Mouse (Mus musculus) liver, embryonic 13.5 days (tissue): ENCODE measurements around the gene Ebf1. TPM values are rescaled to one million over a fixed set of nuclear protein-coding genes. Genes with fewer than 3 reads are reported as not detected.

Experiments used
- ATAC-seq: fragments of 200-750 bp; cut with Nextera tagmentation; 2 replicates; pipeline ENCODE4 v1.8.0; 2017; ENCODE audit warnings: low read depth, mild to moderate bottlenecking, moderate number of reproducible peaks, moderate library complexity
- DNase-seq: peaks from one replicate; pipeline ENCODE4 v3.0.0; 2022
- H3K27ac ChIP-seq: fragments of 300-500 bp; sonication (generic); 2 replicates; pipeline ENCODE4 v1.5.1; 2015; ENCODE audit warnings: moderate library complexity, mild to moderate bottlenecking, inconsistent platforms
- H3K27me3 ChIP-seq: fragments of 300-500 bp; sonication (generic); 2 replicates; pipeline ENCODE4 v1.6.1; 2015; ENCODE audit warnings: mild to moderate bottlenecking, inconsistent platforms
- H3K36me3 ChIP-seq: fragments of 300-500 bp; sonication (generic); 2 replicates; pipeline ENCODE4 v1.6.1; 2015; ENCODE audit warnings: mild to moderate bottlenecking, inconsistent platforms
- H3K4me1 ChIP-seq: fragments of 300-500 bp; sonication (generic); replicated peaks from 2 replicates; pipeline ENCODE4 v1.6.1; 2015; ENCODE audit warnings: inconsistent platforms
- H3K4me2 ChIP-seq: fragments of 300-500 bp; sonication (generic); 2 replicates; pipeline ENCODE4 v1.6.1; 2015; ENCODE audit warnings: inconsistent platforms, mild to moderate bottlenecking, moderate library complexity
- H3K4me3 ChIP-seq: fragments of 300-500 bp; sonication (generic); replicated peaks from 2 replicates; pipeline ENCODE4 v1.5.1; 2015; ENCODE audit warnings: mild to moderate bottlenecking, inconsistent platforms
- H3K9ac ChIP-seq: fragments of 300-500 bp; sonication (generic); 2 replicates; pipeline ENCODE4 v1.6.1; 2015; ENCODE audit warnings: mild to moderate bottlenecking, inconsistent platforms
- H3K9me3 ChIP-seq: fragments of 300-500 bp; sonication (generic); replicated peaks from 2 replicates; pipeline ENCODE4 v1.6.1; 2016; ENCODE audit warnings: inconsistent platforms
- WGBS: fragments of 180-500 bp; shearing (Covaris S2); methylation state at CpG from one replicate; pipeline ENCODE4 v1.1.7; 2015; ENCODE audit not compliant: insufficient replicate concordance; 5-methylcytosine and 5-hydroxymethylcytosine counted together
- polyA plus RNA-seq: library from polyadenylated mRNA; unstranded; fragments of >200 nt; fragmentation: Nextera tagmentation; extraction: Ambion mirVana; gene quantifications from 2 replicates; pipeline ENCODE4 v1.2.1, GENCODE M21; 2015

The Ebf1 gene
- polyA plus RNA-seq, 1 experiment from 2014 or later: 0.31 TPM

DNA sequence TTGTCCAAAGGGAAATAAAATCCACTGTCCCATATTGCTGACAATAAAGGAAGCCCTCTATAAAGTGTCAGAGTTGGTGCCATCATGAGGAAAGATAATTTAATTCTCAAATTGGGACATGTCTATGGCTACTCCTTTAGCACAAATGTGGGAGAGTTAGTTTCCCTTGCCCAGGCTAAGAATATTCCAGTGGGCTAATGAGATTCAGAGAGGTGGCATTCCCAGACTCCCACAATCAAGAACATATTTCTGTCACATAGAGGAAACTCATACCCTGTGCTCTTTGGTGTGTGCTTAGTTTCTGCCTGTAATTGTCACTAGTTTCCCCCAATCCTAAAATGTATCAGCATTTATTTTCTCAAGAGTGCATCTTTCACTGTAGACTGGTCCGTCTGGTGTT is 336.2 kb downstream of the Ebf1 start:
- ATAC-seq: no peak
- no peak overlapping the region for H3K9ac ChIP-seq
- 74% methylated on average over 1 of the region's 1 CpGs for WGBS
- H3K4me2 ChIP-seq: no peak overlapping the region
- H3K9me3 ChIP-seq: no peaks in the 10 kb centered on the region
- H3K27me3 ChIP-seq: no peaks in the 10 kb centered on the region
- no peaks in the 10 kb centered on the region for H3K36me3 ChIP-seq
- no peaks in the 10 kb centered on the region for H3K4me1 ChIP-seq
- no peak for DNase-seq
- H3K27ac ChIP-seq: no peak overlapping the region
- H3K4me3 ChIP-seq: no peak overlapping the region

DNA sequence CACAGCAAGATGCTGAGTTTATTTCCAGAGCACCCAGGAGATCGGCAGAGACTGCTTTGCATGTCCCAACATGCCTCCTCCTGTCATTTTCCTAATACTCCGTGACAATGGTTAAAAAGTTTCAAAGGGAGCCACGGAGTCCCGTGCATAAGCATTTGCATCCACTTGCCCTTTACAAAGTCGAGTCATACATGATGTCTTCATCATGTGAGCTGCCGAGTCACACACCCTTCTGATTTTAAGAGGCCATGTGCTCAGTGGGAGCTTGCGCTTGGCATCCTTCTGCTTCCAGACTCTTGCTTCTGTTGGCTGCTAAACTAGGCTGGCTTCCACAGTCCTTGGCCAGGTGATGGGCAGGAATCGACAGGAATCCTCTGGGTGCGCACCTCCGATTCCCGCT is 336.7 kb downstream of the Ebf1 start:
- no peak for DNase-seq

DNA sequence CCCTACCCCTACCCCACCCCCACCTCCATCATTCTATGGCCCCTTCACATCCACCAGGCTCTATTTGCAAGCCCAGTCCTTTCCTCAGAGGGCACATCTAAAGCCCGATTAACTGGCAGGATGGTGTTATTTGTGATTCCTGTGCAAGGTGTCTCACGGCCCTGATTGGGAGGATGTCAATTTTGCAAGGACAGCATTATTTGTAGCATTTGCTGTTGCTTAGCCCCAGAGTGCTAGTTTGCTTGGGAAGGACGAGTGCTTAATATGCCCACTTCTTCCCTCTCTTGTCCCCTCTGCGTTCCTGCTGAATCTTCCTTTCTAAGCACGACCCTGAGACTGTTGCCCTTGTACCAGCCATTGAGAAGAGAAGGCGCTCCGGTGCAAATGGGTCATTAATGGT is 337.2 kb downstream of the Ebf1 start:
- no peak overlapping the region for H3K9ac ChIP-seq
- H3K9me3 ChIP-seq: no peaks in the 10 kb centered on the region
- H3K27ac ChIP-seq: no peak overlapping the region
- H3K4me1 ChIP-seq: no peaks in the 10 kb centered on the region
- H3K27me3 ChIP-seq: no peaks in the 10 kb centered on the region
- no peak overlapping the region for H3K4me3 ChIP-seq
- H3K36me3 ChIP-seq: no peaks in the 10 kb centered on the region
- WGBS: 65% methylated on average over 7 of the region's 7 CpGs
- no peak overlapping the region for H3K4me2 ChIP-seq
- DNase-seq: no peak
- ATAC-seq: no peak

More for the DNA sequence above, 336.7 kb downstream of the Ebf1 start:
- H3K9ac ChIP-seq: no peak overlapping the region
- H3K27ac ChIP-seq: no peak overlapping the region
- ATAC-seq: no peak
- H3K36me3 ChIP-seq: no peaks in the 10 kb centered on the region
- H3K27me3 ChIP-seq: no peaks in the 10 kb centered on the region
- no peak overlapping the region for H3K4me3 ChIP-seq
- no peak overlapping the region for H3K4me2 ChIP-seq
- no peaks in the 10 kb centered on the region for H3K9me3 ChIP-seq
- no peaks in the 10 kb centered on the region for H3K4me1 ChIP-seq
- WGBS: 70% methylated on average over 11 of the region's 11 CpGs

DNA sequence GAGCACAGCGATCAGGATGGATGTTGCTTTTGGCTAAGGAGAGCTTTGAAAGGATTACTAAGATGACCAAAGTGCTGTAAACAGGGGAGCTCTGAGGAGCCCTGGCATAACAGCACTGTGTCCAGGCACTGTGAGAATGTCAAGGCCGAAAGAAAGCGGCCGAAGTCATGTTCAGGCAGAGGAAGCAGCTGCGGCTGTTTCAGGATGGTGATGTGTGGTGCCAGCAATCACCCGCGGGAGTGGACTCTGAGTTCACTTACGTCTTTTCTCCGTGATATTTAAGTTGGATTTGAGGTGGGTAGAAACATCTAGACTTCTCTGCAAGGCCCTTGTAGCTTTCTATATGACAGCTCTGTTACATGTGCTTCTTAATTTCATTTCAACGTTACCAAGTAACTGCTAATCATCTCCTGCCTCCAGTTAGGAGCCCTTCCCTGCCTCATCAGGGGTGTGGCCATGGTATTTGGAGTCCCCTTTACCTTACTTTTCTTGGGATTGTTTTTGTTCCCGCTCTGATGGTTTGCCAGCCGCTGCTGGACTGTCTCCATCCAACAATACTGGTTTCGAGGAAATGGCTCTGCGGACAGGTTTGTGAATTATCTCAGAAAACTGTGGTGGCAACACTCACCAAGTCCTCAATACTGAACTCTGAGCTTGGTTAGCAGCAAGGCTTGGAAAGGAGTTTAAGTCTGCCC is 345.8 kb downstream of the Ebf1 start:
- DNase-seq: no peak
- Histone ChIP-seq H3K4me3 (no peak overlapping the region), H3K36me3 (no peaks in the 10 kb centered on the region), H3K4me2 (no peak overlapping the region), H3K9ac (no peak overlapping the region), H3K4me1 (no peaks in the 10 kb centered on the region), H3K27me3 (no peaks in the 10 kb centered on the region), H3K27ac (no peak overlapping the region), H3K9me3 (no peaks in the 10 kb centered on the region)
- ATAC-seq: no peak
- WGBS: 69% methylated on average over 14 of the region's 14 CpGs

DNA sequence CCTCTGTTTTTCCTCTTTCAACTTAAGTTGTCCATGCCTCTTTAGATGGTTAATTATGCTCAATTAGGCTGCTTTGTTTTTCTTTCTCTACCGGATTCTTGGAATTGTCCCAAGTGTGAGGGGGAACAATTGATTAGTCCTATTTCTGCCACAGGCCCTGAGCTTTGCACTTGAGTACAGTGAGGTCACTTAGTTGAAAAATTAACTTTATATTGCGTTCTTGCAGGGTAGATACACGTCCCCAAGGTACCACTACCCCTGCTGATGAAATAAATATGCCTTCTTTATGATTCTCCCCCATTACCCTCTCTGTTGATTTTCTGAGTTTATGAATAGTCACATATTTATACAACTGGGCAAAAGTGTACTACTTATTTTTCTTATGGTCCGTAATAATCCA is 351.9 kb downstream of the Ebf1 start:
- Histone ChIP-seq H3K4me3 (no peak overlapping the region), H3K27me3 (no peaks in the 10 kb centered on the region), H3K27ac (no peak overlapping the region), H3K4me1 (no peaks in the 10 kb centered on the region), H3K4me2 (no peak overlapping the region), H3K9ac (no peak overlapping the region), H3K36me3 (no peaks in the 10 kb centered on the region), H3K9me3 (no peaks in the 10 kb centered on the region)
- ATAC-seq: no peak
- DNase-seq: no peak
- 54% methylated on average over 4 of the region's 4 CpGs for WGBS

DNA sequence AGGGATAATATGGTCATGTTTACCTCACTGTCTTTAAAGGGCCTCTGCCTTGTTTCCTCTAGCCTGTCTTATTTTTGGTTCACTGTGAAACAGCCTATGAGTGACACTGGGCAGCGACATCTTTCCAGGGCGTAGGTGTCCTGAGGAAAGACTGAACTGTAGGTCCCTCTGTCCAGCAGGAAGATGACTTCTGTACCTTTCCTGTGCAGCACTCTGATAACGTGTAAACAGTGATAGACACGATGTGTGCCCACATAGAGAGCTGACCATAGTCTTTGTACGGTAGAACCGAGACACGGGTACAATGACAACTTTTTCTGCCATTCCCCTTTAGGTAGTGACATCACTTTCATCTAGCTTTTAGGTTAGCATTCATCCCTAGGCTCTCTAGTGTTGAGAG is 357.2 kb downstream of the Ebf1 start:
- Histone ChIP-seq H3K4me2 (no peak overlapping the region), H3K27ac (no peak overlapping the region), H3K27me3 (no peaks in the 10 kb centered on the region), H3K9ac (no peak overlapping the region), H3K4me3 (no peak overlapping the region), H3K4me1 (no peaks in the 10 kb centered on the region), H3K36me3 (no peaks in the 10 kb centered on the region), H3K9me3 (no peaks in the 10 kb centered on the region)
- 57% methylated on average over 7 of the region's 7 CpGs for WGBS
- no peak for DNase-seq
- ATAC-seq: no peak

DNA sequence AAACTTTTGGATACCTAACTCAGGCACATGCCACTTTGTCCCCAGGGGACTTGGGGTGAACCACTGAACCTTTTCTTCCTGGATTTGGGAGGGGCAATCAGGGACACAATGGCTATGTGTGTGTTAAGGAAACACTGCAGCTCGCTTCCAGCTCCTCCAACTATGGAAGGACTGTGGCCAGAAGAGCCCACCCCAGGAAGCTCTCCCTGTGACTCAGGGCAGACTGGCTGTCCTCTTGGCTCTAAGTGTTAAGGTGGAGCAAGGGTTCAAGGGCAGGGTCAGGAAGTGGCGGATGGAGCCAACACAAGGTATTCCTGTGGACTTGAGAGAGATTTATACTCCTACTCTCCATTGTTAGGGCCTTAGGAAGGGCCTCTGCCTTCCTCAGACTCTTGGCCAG is 358.0 kb downstream of the Ebf1 start:
- H3K27me3 ChIP-seq: no peaks in the 10 kb centered on the region
- H3K27ac ChIP-seq: no peak overlapping the region
- no peak overlapping the region for H3K9ac ChIP-seq
- no peak overlapping the region for H3K4me2 ChIP-seq
- no peaks in the 10 kb centered on the region for H3K36me3 ChIP-seq
- DNase-seq (no peak), ATAC-seq (no peak)
- H3K4me3 ChIP-seq: no peak overlapping the region
- no peaks in the 10 kb centered on the region for H3K9me3 ChIP-seq
- H3K4me1 ChIP-seq: no peaks in the 10 kb centered on the region
- WGBS: 41% methylated on average over 2 of the region's 2 CpGs

DNA sequence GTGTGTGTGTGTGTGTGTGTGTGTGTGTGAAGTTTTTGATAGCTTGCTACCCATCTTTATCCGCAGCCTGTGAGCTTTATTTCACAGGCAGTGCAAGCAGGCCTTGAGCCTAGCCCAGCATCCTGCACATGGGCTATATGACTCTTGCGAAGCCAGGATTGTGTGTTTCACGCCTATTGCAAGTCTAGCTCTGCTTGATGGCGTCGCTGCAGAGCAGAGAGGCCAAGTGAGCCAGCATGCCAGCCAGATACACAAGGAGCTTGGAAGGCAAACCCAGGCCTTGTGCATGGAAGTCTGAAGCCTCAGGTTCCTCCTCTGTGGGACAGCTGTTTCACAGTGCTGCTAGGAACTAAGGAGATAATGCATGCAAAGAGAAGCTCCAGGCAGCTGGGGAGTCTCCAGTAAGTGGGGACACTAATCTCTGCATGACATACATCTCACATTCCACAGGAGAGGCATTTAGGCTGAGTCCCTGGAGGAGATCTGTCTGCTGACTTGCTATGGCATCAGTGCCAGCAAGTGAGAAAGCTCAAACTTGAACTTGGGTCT is 359.2 kb downstream of the Ebf1 start:
- no peak for ATAC-seq

DNA sequence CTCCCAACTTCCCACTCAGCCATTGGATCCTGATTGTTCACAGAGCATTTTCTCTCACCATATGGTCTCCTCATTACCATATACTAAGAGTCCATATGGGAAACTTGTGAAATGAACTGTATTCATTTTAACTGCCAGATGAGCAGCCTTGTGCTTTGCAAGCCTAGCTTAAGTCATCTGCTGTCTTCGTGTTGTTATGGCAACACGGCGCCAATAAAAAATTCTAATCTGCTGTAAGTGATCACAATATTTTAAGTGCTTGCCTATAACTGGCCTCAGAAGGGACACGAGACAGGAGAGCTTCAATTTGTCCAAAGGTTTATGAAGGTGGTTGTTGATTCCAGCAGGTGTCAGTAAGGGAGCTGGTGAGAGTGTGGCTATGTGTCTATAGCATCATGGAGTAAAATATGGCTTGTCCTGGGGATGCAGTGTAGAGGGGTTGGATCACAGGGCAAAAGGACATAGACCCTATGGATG is 360.8 kb downstream of the Ebf1 start:
- ATAC-seq (no peak), DNase-seq (no peak)
- 68% methylated on average over 4 of the region's 4 CpGs for WGBS
- no peak overlapping the region for H3K4me3 ChIP-seq
- no peaks in the 10 kb centered on the region for H3K9me3 ChIP-seq
- no peak overlapping the region for H3K27ac ChIP-seq
- no peaks in the 10 kb centered on the region for H3K27me3 ChIP-seq
- H3K4me1 ChIP-seq: no peaks in the 10 kb centered on the region
- H3K9ac ChIP-seq: no peak overlapping the region
- H3K4me2 ChIP-seq: no peak overlapping the region
- no peaks in the 10 kb centered on the region for H3K36me3 ChIP-seq

More for the DNA sequence above, 359.2 kb downstream of the Ebf1 start:
- DNase-seq: no peak
- Histone ChIP-seq H3K27ac (no peak overlapping the region), H3K27me3 (no peaks in the 10 kb centered on the region), H3K4me2 (no peak overlapping the region), H3K36me3 (no peaks in the 10 kb centered on the region), H3K4me3 (no peak overlapping the region), H3K9ac (no peak overlapping the region), H3K4me1 (no peaks in the 10 kb centered on the region), H3K9me3 (no peaks in the 10 kb centered on the region)
- WGBS: 65% methylated on average over 5 of the region's 5 CpGs

DNA sequence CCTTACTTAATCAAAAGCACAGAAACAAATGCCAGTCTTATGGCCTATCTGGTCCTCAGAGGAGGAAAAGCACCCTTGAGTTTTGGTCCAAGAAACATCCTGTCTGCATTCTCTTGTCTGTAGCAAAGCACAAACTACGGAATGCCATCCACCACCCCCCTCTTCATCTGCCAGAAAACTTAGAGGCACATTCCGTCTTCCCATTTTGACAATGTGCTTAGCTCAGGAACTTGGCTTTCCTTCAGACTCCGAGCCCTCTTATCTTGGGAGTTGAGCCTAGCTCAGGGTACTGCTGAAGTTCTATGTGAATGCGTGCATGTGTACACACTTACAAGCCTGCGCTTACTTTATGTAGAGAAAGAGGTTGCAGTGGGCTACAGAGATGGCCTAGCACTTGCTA is 362.3 kb downstream of the Ebf1 start:
- no peaks in the 10 kb centered on the region for H3K36me3 ChIP-seq
- no peak overlapping the region for H3K4me3 ChIP-seq
- H3K4me2 ChIP-seq: no peak overlapping the region
- H3K27ac ChIP-seq: no peak overlapping the region
- DNase-seq (no peak), ATAC-seq (no peak)
- no peaks in the 10 kb centered on the region for H3K4me1 ChIP-seq
- H3K9me3 ChIP-seq: no peaks in the 10 kb centered on the region
- WGBS: 53% methylated on average over 5 of the region's 5 CpGs
- no peaks in the 10 kb centered on the region for H3K27me3 ChIP-seq
- no peak overlapping the region for H3K9ac ChIP-seq

DNA sequence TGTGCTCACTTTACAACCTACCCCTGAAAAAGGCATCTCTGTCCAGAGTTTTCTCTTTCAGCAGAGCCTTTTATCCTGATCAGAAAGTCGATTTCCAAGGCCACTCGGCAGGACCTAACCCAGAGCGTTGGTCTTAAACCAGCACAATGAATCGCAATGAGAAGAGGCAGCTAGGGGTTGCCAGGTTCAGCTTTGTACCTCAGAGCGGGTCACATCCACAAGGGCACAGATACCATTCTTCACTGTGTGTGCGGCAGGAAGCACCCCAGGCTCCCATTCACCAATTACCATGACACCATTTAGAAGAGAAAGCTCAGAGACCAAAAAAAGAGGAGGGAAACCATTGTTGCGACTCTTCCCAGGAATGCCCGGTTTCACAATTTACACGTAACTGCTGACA is 365.1 kb downstream of the Ebf1 start:
- Histone ChIP-seq H3K4me2 (no peak overlapping the region), H3K27ac (no peak overlapping the region), H3K36me3 (no peaks in the 10 kb centered on the region), H3K9ac (no peak overlapping the region), H3K27me3 (no peaks in the 10 kb centered on the region), H3K4me1 (no peaks in the 10 kb centered on the region), H3K4me3 (no peak overlapping the region), H3K9me3 (no peaks in the 10 kb centered on the region)
- no peak for DNase-seq
- 71% methylated on average over 9 of the region's 9 CpGs for WGBS
- no peak for ATAC-seq

DNA sequence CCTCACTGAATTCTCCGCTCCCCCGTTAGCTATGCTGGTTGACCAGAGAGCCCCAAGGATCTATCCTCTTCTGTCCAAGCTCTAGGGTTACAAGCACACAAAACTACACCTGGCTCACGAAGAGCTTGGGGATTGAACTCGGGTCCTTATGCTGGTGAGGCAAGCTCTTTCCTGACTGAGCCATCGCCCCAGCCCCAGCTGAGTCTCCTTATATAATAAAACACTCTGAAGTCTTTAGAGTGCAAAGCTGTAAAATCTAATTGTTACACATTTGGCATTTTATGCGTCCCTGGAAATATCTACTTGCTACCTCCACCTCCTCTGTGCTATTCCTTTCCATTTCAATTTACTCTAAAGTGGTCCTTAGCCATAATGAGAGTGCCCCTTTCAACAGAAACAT is 366.8 kb downstream of the Ebf1 start:
- Histone ChIP-seq H3K27ac (no peak overlapping the region), H3K27me3 (no peaks in the 10 kb centered on the region), H3K4me1 (no peaks in the 10 kb centered on the region), H3K36me3 (no peaks in the 10 kb centered on the region), H3K9ac (no peak overlapping the region), H3K4me3 (no peak overlapping the region), H3K9me3 (no peaks in the 10 kb centered on the region), H3K4me2 (no peak overlapping the region)
- WGBS: 68% methylated on average over 6 of the region's 6 CpGs
- DNase-seq (no peak), ATAC-seq (no peak)
